Mouse (Mus musculus) heart, embryonic 10.5 days (tissue): ENCODE results near the gene Scn4b. TPM values are rescaled to one million over a fixed set of nuclear protein-coding genes. Genes with fewer than 3 reads are reported as not detected.

ENCODE experiments used
- DNase-seq: peaks from one replicate; pipeline ENCODE4 v3.0.0-alpha.2; 2017; ENCODE audit warnings: low spot score
- H3K27ac ChIP-seq: fragments of 300-500 bp; sonication (generic); 2 replicates; pipeline ENCODE4 v1.5.1; 2016; ENCODE audit warnings: mild to moderate bottlenecking
- H3K27me3 ChIP-seq: fragments of 300-500 bp; sonication (generic); 2 replicates; pipeline ENCODE4 v1.6.1; 2016; ENCODE audit warnings: mild to moderate bottlenecking; ENCODE audit not compliant: poor library complexity, insufficient read depth, severe bottlenecking
- H3K36me3 ChIP-seq: fragments of 300-500 bp; sonication (generic); 2 replicates; pipeline ENCODE4 v1.6.1; 2016; ENCODE audit warnings: mild to moderate bottlenecking, moderate library complexity
- H3K4me1 ChIP-seq: fragments of 300-500 bp; sonication (generic); 2 replicates; pipeline ENCODE4 v1.6.1; 2016; ENCODE audit warnings: mild to moderate bottlenecking
- H3K4me3 ChIP-seq: fragments of 300-500 bp; sonication (generic); 2 replicates; pipeline ENCODE4 v1.5.1; 2016; ENCODE audit warnings: mild to moderate bottlenecking, moderate library complexity
- H3K9me3 ChIP-seq: fragments of 300-500 bp; sonication (generic); 2 replicates; pipeline ENCODE4 v1.6.1; 2016; ENCODE audit warnings: mild to moderate bottlenecking, moderate library complexity
- WGBS: fragments of 180-500 bp; shearing (Covaris S2); methylation state at CpG from one replicate; pipeline ENCODE4 v1.1.7; 2016; 5-methylcytosine and 5-hydroxymethylcytosine counted together
- polyA plus RNA-seq: library from polyadenylated mRNA; unstranded; fragments of >200 nt; fragmentation: Nextera tagmentation; extraction: Ambion mirVana; gene quantifications from 2 replicates; pipeline ENCODE4 v1.2.1, GENCODE M21; 2016

Scn4b gene
- polyA plus RNA-seq, 1 experiment from 2014 or later, result 1.9 TPM

DNA sequence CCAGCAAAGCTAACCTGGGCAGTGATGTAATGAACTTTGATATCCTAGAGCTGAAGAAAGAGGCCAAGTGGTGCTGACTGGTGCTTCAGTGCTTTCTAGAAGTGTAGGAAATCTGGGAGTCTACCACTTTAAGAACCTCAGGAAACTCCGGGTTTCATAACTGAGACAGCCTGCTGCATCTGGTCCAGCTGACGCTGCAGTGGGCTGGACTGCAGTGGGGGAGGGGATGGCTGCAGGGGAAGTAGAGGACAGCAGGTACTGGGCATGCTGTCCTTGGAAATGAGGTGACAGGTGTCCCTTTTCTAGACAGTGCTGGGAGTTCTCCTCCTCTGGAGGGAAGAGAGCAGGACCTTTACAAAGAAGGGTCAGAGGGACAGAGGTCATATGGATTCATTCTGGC is 43.6 kb downstream of the Scn4b start, which contains the start of gene BC049352:
Gene BC049352 (plus strand): TSS at position 238 of the 400 bp plus-strand sequence.
- Histone ChIP-seq H3K36me3 (no peaks in the 10 kb centered on the region), H3K27ac (no peak within 1 kb of the TSS), H3K4me1 (no peaks in the 10 kb centered on the region), H3K9me3 (no peaks in the 10 kb centered on the region), H3K4me3 (no peak within 1 kb of the TSS), H3K27me3 (peaks cover 29% of the 10 kb centered on the region)
- 29% methylated on average over 2 of the region's 2 CpGs for WGBS
- DNase-seq, result no peak

- no peak for DNase-seq
- WGBS, result 54% methylated on average over 3 of the region's 3 CpGs
- Histone ChIP-seq H3K4me1 (no peaks in the 10 kb centered on the region), H3K27ac (no peak overlapping the region), H3K4me3 (no peak overlapping the region), H3K9me3 (no peaks in the 10 kb centered on the region), H3K36me3 (no peaks in the 10 kb centered on the region), H3K27me3 (peaks cover 26% of the 10 kb centered on the region)
Measured at GRCm38 (mm10) chr9:45182521-45182920, 44.3 kb downstream of the Scn4b start.

DNA sequence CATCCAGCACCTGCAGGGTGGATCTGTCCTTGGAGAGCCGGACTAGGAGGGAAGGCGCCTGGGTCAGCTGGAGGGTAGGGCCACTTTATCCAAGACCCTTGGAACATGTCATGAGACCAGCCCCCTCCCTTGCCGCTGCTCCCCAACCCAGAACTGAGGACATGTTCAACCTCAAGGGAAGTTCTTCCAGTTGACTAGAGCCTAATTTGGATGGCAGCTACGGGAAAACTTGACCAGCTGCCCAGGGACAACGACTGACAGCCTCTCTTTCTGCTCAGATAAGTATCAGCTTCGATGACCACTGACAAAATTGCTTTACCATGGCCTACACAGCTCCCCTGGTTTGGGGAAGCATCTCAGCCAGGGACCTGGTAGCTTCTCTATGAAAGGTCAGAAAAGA is 45.1 kb downstream of the Scn4b start:
- H3K4me3 ChIP-seq, result no peak overlapping the region
- no peak for DNase-seq
- H3K27ac ChIP-seq, result no peak overlapping the region
- no peaks in the 10 kb centered on the region; the same call in 1 of the 2 replicates for H3K4me1 ChIP-seq
- 80% methylated on average over 6 of the region's 6 CpGs for WGBS
- H3K9me3 ChIP-seq, result no peaks in the 10 kb centered on the region
- peaks cover 24% of the 10 kb centered on the region; the same call in 1 of the 2 replicates for H3K27me3 ChIP-seq
- no peaks in the 10 kb centered on the region for H3K36me3 ChIP-seq

DNA sequence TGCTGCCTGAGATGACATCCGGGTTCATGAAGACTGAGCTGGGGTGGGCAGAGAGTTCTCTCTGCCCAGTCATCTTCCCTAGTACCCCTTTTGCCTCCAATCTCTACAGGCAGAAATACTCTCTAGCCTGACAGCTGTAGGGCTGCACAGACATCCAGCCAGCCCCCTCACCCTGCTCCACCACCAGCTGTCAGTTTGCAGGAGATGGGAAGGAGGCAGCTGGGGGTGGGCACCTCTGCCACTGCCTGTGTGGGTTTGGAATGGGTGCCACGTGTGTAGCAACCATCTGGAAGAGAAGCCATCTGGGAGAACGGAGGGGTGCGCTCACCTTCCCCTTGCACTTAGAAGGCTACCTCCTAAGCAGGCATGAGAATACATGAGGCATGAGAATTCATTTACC is 47.1 kb downstream of the Scn4b start:
- no peak overlapping the region for H3K4me3 ChIP-seq
- DNase-seq, result no peak
- WGBS, result 75% methylated on average over 4 of the region's 4 CpGs
- peaks cover 14% of the 10 kb centered on the region; the same call in 1 of the 2 replicates for H3K27me3 ChIP-seq
- H3K4me1 ChIP-seq, result no peaks in the 10 kb centered on the region; the same call in 1 of the 2 replicates
- H3K27ac ChIP-seq, result no peak overlapping the region
- H3K9me3 ChIP-seq, result no peaks in the 10 kb centered on the region
- no peaks in the 10 kb centered on the region for H3K36me3 ChIP-seq

DNA sequence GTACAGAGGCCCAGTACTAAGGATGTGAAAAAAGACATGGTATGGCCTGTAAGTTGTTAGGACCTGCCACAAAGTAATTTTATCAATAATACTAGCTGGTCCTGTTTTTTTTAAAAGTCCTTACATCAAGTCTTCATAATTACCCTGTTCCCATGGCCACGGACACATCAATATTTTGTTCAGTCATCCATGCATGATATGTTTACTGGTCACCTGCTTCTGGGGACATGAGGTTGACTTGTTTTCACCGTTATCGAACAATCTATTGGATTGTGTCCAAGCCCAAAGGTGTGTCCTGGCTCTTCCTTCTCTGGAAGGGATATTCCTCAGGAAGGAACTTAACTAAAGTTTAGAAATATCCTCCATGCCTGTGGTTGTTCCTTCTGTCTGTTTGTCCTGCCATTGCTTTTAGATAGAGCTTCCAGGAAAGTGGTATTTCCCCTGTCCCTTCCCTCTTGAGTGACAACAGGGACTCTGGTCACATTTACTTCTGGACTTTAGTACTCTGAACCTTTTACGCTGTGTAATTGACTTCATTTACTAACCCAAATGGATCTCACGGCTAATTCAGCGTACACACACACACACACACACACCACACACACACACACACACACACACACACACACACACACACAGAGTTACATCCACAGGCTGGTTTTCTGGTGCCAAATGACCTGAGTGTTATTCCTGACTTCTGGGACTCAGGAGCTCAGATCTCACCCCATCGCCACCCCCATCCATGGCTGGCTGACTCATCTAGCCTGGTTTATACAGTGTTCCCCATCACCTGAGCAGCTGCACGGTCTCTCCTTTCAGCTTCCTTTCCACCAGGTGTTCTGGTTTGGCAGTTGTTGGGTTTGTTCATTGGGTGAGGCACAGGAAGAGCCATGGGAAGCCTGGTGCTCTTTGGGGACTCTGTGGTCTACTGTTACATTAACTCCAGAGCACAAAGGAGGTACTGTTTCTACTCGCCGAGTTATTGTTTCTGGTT is 50.7 kb downstream of the Scn4b start:
- Histone ChIP-seq H3K27ac (no peak overlapping the region), H3K4me1 (no peaks in the 10 kb centered on the region; the same call in 1 of the 2 replicates), H3K4me3 (no peak overlapping the region), H3K27me3 (0 out of 2 replicates have a peak, but pooled peaks cover 8% of the 10 kb centered on the region), H3K9me3 (no peaks in the 10 kb centered on the region), H3K36me3 (no peaks in the 10 kb centered on the region)
- no peak for DNase-seq
- WGBS, result 90% methylated on average over 10 of the region's 10 CpGs

DNA sequence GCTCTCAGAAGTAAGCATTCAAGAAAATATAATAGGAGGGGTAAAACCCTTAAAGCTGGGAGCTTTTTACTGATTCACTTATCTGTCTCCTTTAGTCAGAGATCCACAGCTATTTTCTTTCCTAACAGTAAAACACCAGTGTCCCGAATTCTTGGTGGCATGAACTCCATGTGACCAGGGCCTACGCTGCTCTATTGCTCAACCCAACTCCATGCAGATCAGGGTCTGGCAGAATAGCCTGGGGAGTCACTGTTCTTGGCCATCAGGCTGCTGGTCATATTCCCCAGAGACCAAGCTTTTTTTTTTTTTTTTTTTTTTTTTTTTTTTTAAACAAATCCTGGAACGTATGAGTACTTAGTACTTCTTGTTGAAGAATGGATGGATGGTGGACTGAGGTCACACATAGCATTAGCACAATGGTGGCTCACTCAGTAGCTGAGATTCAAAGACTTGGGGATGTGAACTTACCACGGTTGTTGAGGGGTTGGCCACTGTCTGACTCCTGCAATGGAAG is 51.5 kb downstream of the Scn4b start:
- Histone ChIP-seq H3K4me1 (no peaks in the 10 kb centered on the region; the same call in 1 of the 2 replicates), H3K4me3 (no peak overlapping the region), H3K27me3 (0 out of 2 replicates have a peak, but pooled peaks cover 10% of the 10 kb centered on the region), H3K36me3 (no peaks in the 10 kb centered on the region), H3K9me3 (no peaks in the 10 kb centered on the region), H3K27ac (no peak overlapping the region)
- DNase-seq, result no peak
- WGBS, result 78% methylated on average over 4 of the region's 4 CpGs

DNA sequence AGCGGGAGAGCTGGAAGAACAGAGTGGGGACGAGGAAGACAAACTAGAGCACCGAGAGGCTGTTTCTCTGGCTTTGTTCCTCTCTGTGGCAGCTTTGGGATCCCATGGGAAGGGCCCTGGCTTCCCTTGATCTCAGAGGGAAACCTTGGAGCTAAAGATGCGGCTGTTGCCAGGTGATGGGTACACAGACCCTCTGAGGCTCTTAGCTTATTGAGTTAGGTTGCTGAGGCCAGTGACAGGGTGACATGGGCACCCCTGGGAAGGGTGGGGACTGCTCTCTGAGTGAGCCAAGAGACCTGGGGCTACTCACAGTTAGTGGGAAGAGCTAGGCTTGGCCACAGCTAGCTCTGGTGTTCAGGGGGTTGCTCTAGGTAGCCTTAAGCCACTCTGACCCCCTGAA is 57.3 kb downstream of the Scn4b start:
- H3K27ac ChIP-seq, result no peak overlapping the region
- H3K9me3 ChIP-seq, result no peaks in the 10 kb centered on the region
- H3K4me1 ChIP-seq, result no peaks in the 10 kb centered on the region
- WGBS, result 74% methylated on average over 4 of the region's 4 CpGs
- no peak for DNase-seq
- peaks cover 16% of the 10 kb centered on the region; the same call in 1 of the 2 replicates for H3K27me3 ChIP-seq
- no peak overlapping the region for H3K4me3 ChIP-seq
- no peaks in the 10 kb centered on the region for H3K36me3 ChIP-seq

- WGBS, result 73% methylated on average over 8 of the region's 8 CpGs
Measured at GRCm38 (mm10) chr9:45196125-45196830, 58.1 kb downstream of the Scn4b start.

DNA sequence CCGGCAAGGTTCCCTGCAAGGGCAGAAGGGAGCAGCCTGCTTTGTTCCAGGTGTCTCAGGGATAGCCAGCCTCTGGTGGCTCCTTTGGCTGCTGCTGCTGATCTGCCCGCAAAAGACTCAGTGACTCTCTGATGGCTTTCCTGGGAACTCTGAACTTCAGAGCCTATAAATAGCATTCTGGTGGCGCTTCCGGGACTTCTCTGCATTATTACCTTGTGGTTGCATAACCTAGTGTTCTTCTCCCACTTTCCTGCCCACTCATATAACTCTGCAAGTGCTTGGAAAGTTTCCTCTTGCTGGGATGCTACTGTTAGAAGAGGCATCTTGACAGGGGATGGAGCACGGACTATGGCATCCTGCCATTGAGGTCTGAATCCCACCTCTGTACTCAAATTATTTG is 59.4 kb downstream of the Scn4b start:
- Histone ChIP-seq H3K36me3 (no peaks in the 10 kb centered on the region), H3K27me3 (peaks cover 22% of the 10 kb centered on the region; the same call in 1 of the 2 replicates), H3K9me3 (no peaks in the 10 kb centered on the region), H3K27ac (no peak overlapping the region), H3K4me3 (no peak overlapping the region), H3K4me1 (no peaks in the 10 kb centered on the region)
- WGBS, result 72% methylated on average over 5 of the region's 5 CpGs
- DNase-seq, result no peak

More at GRCm38 (mm10) chr9:45196125-45196830, 58.1 kb downstream of the Scn4b start:
- DNase-seq, result no peak
- Histone ChIP-seq H3K9me3 (no peaks in the 10 kb centered on the region), H3K27ac (no peak overlapping the region), H3K4me1 (no peaks in the 10 kb centered on the region), H3K4me3 (no peak overlapping the region), H3K36me3 (no peaks in the 10 kb centered on the region), H3K27me3 (peaks cover 22% of the 10 kb centered on the region; the same call in 1 of the 2 replicates)

- Histone ChIP-seq H3K4me3 (no peak overlapping the region), H3K27ac (no peak overlapping the region), H3K9me3 (no peaks in the 10 kb centered on the region), H3K4me1 (no peaks in the 10 kb centered on the region), H3K36me3 (no peaks in the 10 kb centered on the region), H3K27me3 (peaks cover 17% of the 10 kb centered on the region; the same call in 1 of the 2 replicates)
- 78% methylated on average over 5 of the region's 5 CpGs for WGBS
- no peak for DNase-seq
Measured at GRCm38 (mm10) chr9:45201319-45201947, 63.2 kb downstream of the Scn4b start.

DNA sequence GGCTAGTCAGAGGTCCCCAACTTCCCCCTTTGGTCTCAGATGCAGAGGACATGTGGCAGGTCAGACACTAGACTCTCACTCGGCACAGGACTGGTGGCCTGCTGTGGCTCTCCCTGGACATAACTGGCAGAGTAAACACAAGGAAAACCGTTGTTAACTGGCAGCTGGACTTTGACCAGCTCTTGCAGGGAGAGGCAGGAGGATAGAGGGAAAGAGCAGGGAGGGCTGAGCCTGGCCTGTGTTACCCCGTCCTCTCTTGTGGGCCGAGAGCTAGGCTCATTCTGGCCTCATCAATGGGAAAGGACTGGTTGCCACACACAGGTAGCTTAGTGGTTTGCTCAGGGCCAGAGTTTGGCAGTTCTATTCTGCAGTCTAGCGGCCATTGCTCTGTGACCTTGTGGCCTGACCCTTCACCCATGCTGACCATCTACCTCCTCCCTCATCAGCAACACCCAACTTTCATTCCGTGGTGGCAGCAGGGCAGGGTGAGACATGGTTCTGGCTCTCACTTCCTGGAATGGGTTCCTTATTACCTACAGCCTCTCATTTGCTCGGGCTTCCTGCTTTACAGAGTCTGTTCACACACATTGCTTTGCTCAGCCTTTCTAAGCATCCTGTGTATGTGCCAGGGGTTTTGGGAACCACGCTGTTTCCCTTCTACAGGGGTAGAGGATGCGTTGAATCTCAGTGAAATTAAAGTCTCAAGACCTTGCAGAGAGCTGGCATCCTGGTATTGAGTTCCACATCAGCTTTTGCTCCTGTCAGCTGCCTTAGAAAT is 64.0 kb downstream of the Scn4b start:
- Histone ChIP-seq H3K4me3 (no peak overlapping the region), H3K27ac (no peak overlapping the region), H3K36me3 (no peaks in the 10 kb centered on the region), H3K4me1 (no peaks in the 10 kb centered on the region), H3K27me3 (peaks cover 17% of the 10 kb centered on the region; the same call in 1 of the 2 replicates), H3K9me3 (no peaks in the 10 kb centered on the region)
- DNase-seq, result no peak
- 73% methylated on average over 9 of the region's 9 CpGs for WGBS
